Mouse (Mus musculus) layer of hippocampus, adult 9-10 months (tissue): Measurements from ENCODE around the gene Snrpd3.
"Not testable (repeated sequence)": the region's sequence is repeated elsewhere in the genome, so short reads cannot be mapped to it uniquely, and the experiment has no call there.

Source experiments
- DNase-seq: peaks from one replicate; pipeline ENCODE4 v3.0.0; 2022; ENCODE audit warnings: low spot score

Snrpd3 gene

GRCm38 (mm10) chr10:75501641-75502040 is 15.7 kb upstream of the Snrpd3 start:
- no peak for DNase-seq

- no peak for DNase-seq
Observed at GRCm38 (mm10) chr10:75503692-75504091, 13.7 kb upstream of the Snrpd3 start.

GRCm38 (mm10) chr10:75504234-75505129 is 12.9 kb upstream of the Snrpd3 start:
- DNase-seq, result no peak

DNA sequence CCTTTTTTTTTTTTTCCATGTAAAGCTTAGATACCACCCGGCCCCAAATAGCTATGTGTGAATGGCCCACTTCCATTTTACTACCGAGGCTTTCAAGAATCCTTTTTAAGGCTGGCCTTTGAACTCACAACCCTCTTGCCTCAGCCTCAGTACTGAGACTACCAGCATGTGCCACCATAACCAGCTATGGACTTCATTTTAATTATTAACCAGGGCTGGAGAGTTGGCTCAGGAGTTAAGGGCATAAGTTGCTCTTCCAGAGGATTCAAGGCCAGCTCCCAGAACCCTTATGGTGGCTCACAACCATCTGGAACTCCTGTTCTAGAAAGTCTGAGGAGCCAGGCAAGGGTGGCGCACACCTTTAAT is 12.2 kb upstream of the Snrpd3 start:
- no peak for DNase-seq

DNA sequence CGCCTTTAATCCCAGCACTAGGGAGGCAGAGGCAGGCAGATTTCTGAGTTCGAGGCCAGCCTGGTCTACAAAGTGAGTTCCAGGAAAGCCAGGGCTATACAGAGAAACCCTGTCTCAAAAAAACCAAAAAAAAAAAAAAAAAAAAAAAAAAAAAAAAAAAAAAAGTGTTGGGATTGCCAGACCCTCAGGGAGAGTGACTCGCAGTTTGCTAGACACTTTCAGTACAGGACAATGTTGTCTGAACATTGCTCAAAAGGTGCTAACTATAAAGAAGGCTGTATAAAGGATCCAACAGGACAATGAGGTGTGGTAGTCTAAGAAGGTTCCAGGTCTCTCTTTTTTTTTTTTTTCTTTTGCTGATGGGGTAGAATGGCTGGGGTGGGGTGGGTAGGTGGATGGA is 11.4 kb upstream of the Snrpd3 start:
- DNase-seq, result not testable (repeated sequence)

DNA sequence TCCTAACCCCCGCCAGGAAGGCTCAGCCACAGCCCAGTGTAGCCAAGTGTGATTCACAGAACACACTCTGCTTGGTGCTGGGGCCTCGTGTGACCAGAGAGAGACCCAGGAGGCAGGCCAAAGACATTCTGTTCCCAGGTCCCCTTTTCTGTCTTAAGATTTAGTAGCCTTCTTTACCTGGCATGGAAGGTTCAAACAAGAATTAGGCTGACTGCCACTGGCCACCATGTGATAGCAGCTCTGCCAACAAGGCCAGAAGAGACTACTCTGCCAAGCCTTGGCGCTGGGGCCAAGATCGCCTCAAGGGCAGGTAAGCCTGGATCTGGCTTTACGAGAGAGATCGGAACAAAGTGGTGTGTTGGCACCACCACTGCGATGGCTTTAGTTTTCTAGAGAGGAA is 6.9 kb upstream of the Snrpd3 start:
- no peak for DNase-seq

- no peak for DNase-seq
Observed at GRCm38 (mm10) chr10:75511060-75511459, 6.3 kb upstream of the Snrpd3 start.

DNA sequence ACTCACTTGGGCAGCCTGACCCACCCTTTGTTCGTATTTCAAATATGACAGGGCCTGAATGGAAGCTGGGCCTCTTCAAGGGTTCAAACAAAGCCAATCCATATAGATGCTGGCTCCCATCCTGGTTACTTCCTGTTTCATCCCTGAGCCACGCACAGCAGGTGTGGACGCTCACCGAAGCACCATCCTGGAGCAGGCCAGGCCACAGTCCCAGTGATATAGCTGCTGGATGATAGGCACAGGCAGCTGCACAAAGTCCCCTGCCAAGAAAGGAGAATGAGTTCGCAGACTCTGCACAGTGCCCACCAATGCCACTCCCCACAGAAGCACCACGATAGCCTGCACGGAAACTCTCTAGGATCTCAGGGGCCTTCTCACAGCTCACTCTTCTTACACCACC is 5.5 kb upstream of the Snrpd3 start:
- no peak for DNase-seq

DNA sequence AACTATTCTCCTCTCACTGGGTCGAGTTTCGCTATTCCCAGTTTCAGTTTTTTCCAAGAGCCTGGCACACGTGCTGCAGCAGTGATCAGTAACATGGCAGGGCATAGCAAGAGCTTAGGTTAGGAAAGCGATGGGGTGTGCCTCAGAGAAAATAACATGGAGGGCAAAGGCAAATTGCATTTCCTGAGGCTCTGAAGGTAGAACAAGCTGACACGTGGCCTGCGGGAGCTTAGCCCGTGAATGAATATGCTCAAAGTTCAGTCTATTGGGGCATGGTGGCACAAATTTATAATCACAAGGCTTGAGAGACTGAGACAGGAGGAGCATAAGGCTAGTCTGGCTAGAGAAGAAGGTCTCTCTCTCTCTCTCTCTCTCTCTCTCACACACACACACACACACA is 4.6 kb upstream of the Snrpd3 start:
- no peak for DNase-seq

GRCm38 (mm10) chr10:75513306-75514067 is 3.9 kb upstream of the Snrpd3 start:
- DNase-seq, result no peak

DNA sequence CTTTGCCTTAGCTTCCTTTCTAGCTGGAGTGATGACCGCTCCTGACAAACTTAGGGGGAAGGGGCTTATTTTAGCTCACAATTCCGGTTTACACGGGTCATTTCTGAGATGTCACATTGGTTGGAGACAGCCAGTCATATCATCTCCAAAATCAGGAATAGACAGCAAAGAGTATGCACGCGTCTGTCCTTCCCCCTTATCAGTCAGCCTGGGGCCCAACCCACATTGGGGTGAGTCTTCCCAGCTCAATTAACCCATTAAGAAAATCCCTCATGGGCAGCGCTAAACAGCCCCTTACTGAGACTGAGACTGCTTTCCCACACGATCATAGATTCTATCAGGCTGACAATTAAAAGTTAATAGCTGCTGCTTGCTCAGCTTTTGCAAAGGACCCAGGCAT is 3.0 kb upstream of the Snrpd3 start:
- no peak for DNase-seq

- DNase-seq, result no peak
Observed at GRCm38 (mm10) chr10:75515216-75516037, 1.9 kb upstream of the Snrpd3 start.

- DNase-seq, result no peak
Observed at GRCm38 (mm10) chr10:75516038-75516723, 1.2 kb upstream of the Snrpd3 start.

GRCm38 (mm10) chr10:75516724-75517072 is 653 bp upstream of the Snrpd3 start:
- DNase-seq, result no peak

DNA sequence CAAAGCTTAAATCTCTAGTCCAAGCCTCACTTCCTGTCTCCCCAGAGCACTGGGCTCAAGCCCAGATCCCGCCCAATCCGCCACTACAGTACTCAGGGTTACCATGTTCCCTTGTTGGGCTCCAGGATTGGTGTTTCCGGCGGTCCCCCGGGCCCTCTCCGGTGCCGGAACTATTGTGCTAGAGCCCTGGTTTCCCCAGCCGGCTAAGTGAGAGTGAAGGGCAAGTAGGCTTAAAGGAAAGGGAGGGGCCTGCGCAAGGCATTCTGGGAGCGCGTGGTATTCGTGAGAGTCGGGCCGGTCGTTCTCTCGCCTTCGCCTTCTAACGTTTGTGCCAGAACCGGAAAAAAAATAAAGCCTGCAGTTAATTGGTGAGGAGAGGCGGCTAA is 400 bp downstream of the Snrpd3 start, which contains the start of gene Gucd1:
Gene Gucd1, minus strand, starts transcription at position 215 of the 386 bp plus-strand sequence.
- peak; percentile 98 for DNase-seq

DNA sequence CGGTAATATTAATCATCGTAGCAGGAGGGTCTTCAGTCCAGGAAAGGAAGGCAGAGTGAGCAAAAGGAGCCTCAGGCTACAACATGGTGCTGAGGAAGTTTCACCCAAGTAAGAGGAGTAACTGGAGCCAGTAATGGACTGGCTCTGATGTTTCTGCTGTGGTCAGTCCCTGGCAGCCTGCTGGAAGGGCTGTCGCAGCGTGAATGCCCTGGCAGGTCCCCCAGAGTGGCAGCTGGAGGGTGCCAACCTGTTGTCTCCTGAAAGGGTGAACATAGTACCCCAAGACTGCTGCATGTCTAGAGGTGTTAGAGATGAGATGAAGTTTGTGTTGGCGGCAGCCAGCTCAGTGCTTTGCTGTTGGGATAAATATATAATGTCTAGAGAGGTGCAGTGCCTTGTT is 3.2 kb downstream of the Snrpd3 start:
- DNase-seq, result no peak

DNA sequence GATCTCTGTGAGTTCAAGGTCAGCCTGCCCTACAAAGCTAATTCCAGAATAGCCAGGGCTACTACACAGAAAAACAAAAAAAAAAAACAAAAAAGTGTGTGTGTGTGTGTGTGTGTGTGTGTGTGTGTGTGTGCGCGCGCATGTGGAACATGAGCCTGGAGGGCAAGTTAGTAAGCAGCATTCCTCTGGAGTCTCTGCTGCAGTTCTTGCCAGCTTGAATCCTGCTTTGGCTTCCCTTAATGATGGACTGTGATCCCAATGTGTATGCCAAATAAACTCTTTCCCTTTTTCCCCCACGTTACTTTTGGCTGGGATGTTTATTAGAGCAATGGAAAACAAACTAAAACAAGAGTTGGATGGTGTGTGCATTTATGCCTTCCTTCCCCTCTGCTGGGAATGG is 4.3 kb downstream of the Snrpd3 start:
- no peak for DNase-seq

DNA sequence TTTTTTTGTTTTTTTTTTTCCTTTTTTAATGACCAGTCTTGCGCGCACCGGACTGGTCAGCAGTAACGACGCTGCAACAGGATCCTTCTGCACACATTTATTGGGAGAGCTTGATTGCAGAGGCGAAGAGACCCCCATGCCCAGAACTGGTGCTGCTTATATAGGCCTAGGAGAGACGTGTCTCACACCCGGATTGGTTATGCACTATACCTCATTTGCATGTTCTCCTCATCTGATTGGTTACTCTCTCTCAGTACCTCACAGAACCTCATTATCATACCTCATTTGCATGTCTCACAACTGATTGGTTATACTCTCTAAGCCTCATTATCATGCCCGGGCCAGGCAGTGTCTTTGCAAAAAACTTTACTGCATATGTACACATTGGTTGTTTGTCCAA is 8.1 kb downstream of the Snrpd3 start:
- not testable (repeated sequence) for DNase-seq

DNA sequence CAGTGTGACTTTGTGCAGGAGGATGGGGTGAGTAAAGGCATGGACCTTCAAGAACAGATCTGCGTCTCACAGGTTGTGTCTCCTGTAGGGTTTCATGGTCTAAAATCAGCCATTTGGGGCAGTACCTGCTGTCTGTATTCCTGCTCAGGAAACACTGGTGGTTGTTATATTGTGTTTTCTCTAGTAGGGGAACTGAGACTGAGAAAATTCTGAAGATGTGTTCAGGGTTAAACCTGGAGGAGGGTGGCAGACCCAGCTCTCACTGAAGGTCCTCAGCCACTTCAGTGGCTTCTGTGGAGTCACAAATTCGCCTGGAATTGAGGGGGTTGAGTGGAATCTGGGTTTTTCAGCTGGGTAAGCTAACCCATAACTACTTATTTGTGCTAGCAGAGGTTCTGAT is 13.0 kb downstream of the Snrpd3 start:
- no peak for DNase-seq

DNA sequence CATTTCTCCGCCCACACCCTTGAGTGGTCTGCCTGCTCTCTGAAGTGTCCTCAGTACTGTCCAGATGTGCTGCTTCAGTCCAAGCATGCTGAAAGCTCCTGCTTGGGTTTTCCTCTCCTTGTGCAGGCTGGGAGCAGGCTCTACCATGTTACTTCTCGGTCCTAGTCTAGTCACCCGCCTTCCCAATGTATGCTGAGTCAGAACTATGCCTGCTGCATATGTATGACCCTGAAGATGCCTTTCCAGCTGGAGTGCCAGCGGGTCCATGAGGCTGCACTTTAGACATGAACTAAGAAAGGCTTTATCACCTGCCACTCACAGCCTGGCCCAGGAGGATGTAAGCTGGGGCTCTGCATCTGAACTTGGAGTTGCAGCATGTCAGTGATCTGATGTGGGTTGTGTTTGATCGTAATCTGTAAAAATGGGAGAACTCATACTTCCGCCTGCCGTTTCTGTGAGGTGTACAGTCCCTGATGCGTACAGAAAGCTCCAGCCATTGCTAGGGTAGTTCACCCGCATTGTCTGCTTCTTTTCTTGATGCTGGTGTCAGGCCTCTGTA is 14.3 kb downstream of the Snrpd3 start:
- DNase-seq, result no peak

DNA sequence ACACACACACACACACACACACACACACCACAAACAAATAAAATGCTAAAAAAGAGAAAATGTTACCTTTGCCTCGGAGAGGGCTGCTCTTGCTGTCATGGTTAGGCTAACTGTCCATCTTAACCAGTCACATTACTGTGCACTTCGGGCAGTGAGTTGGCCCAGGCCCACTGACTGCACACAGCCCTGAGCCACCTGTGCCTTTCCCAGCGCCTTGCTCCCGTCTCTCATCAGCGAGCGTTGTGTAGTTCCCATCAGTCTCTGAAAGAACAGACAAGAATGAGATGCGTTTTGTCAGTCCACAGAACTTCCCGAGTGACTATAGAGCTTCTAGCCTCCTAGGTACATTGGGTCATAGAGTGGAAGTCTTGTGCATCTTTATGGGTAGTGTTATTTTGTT is 16.9 kb downstream of the Snrpd3 start:
- DNase-seq, result no peak

GRCm38 (mm10) chr10:75534934-75535333 is 17.6 kb downstream of the Snrpd3 start:
- no peak for DNase-seq
